Mouse (Mus musculus): ENCODE data around the gene Tufm. TPM values are rescaled to one million over a fixed set of nuclear protein-coding genes. Genes with fewer than 3 reads are reported as not detected.
A peak's percentile ranks its signal among the peaks of the same experiment; 100 is the strongest.
"Not testable (repeated sequence)": the region's sequence is repeated elsewhere in the genome, so short reads cannot be mapped to it uniquely, and the experiment has no call there.

Gene Tufm
- total RNA-seq, 4 experiments from 2014 or later, result 77.6 to 99.8 (median 84.1) TPM

- DNase-seq (ENCODE audit: low spot score in 2 of 2), result no peak
Measured at GRCm38 (mm10) chr7:126465246-126466030, 21.7 kb upstream of the Tufm start.

DNA sequence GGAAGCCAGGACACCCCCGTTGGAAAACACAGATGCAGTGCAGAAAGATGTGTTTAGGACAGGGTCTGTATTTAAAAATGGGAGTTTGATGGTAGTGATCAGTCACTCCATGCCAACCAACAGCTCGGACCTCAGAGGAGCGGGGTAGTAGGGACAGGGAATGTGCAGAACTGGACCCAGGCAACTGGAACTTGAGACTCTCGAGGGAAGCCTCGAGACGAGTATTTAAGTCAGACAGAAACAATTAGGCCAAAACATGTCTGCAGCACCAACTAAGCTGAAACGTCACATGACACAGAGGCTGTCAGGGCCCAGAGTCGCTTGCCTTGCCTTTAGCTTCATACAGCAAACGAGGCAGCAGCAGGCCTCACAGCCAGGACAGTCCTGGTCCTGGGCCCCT is 21.0 kb upstream of the Tufm start:
- no peak for DNase-seq (ENCODE audit: low spot score in 2 of 2)

DNA sequence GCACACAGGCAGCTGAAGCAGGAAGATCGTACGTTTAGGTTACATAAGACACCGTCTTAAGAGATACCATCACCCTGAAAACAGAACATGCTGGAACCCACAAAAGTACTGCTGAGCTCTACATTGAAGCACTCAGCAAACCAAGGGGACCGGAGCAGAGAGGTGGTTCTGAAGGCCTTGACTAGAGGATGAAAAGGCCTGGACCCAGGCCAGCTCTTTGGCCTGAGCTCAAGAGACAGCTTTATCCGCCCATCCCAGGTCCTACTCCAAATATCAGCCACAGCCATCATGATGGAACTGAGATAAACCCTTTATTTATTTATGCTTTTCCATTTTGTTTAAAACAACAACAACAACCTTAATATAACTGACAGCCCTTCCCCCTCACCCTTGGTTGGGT is 20.5 kb upstream of the Tufm start:
- DNase-seq (ENCODE audit: low spot score in 2 of 2), result no peak

DNA sequence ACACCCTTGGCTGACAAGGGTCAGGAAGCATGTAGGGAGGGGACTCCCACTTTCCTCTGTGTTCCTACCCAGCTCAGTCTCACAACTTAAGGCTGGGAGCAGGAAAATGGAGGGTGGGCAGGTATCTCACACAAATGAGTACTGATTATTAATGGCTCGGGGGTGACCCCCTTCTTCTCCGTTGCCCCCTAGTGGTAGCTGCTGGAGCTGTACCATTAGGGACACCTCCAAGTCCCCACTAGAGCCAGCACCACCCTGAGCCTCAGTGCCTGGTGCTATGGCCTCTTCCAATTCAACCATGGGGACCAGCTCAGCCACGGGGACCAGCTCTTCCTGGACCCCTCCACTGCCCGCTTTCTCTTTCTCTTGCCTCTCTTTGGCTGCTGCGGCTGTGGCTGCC is 19.9 kb upstream of the Tufm start:
- DNase-seq (ENCODE audit: low spot score in 2 of 2), result no peak

DNA sequence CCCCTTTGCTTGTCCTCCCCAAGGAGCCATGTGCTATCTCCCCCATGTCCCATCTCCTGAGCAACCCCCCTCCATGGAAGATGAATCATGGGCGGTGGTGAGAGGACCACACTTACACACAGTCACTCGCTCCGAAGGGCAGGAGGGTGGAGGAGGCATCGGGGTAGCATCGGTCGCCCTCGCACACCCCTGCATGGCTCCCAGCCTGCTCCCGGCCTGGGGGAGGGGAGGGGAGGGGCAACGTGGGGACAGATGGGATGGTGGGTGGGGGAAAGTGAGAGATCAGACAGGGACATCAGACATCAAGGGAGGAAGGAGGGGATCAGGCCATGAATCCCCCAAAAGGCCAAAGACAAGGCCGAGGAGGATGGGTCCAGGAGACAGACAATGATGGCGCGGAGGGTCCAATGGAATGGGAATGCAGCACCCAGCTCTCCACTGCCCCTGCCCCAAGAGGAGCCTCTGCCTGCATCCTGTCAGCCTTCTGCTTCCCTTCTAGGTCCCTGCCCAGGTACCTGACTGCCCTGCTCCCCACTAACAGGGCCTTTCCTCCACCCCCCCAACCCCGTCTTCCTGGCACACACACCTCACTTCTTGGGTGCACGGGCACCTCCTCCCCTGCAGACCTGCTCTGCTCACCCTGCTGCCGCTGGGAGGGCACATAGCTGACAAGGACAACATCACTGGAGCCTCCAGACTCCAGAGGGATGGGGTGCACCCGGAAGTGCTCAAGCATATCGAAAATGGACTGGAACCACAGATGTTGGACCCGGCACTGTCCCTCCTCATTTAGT is 19.1 kb upstream of the Tufm start:
- no peak for DNase-seq (ENCODE audit: low spot score in 2 of 2)

GRCm38 (mm10) chr7:126470077-126470476 is 17.1 kb upstream of the Tufm start:
- no peak for DNase-seq (ENCODE audit: low spot score in 2 of 2)

DNA sequence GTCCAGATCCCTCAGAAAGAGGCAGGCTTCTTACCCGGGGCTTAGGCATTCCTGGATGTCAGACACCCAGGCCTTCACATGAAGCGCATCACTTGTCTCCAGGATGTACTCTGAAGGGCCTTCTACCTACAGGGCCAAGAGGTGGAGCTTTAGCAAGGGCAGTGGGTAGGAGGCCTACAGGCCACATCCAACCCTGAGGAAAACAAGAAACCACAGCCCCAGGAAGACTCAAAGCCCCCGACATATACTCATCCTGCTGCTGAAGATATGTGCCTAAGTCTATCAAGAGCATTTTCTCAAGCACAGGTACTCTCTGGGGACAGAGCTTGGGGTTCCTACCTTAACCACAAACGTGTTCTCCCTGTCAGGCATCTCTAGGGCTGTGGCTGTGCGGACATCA is 15.8 kb upstream of the Tufm start:
- DNase-seq (ENCODE audit: low spot score in 2 of 2), result no peak

DNA sequence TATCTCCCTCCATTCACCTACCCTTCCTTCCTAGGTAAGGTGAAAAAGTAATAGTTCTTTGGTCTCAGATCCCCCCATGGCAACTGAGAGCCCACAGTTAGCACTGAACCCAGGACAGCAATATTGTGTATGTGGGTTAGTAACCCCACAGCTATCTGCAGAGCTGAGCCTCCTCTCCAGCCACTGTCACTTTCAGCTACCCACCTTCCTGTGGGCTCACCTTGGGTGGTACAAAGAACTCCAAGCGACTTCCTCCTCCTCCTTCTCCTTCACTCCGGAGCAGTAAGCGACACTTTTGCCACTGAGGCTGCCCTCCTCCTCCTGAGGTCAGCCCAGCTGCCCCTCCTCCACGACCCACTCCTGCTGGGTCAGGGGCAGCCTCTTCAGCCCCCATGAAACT is 15.3 kb upstream of the Tufm start:
- DNase-seq (ENCODE audit: low spot score in 2 of 2), result no peak

DNA sequence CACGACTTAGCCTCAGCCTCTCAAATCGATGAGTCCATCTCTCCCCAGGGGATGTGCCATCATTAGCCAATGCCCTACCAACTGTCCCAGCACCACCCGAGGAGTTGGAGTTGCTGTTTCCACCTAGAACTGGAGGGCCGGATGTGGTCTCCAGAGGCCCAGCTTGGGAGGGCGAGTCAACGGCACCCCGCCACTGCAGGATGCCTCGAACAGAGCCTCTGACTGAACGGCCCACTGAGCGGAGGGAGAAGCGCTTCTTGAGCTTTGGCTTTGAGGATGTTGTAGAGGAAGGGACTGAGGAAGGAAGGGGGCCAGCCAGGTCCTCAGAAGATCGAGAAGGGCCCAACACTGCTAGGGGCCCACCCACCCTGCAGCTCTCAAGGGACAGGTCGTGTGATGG is 14.9 kb upstream of the Tufm start:
- no peak for DNase-seq (ENCODE audit: low spot score in 2 of 2)

DNA sequence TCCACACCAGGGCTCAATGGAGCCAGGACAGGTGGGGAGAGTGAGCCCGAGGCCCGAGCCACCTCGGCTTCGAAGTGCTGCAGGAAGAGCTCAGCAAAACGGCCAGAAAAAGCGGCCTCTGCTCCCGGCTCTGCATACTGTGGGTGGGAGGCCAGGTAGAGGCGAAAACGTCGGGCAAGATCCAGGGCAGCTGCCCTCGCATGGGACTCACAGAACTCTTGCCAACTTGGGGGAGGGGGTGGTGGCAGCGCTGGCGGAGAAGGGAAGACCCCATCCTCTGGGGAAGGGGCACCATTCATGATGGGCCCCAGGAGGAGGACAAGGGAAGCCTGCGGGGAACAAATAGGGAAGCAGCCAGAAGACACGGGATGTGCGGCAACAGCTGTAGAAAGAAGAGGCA is 14.4 kb upstream of the Tufm start:
- no peak for DNase-seq (ENCODE audit: low spot score in 2 of 2)

DNA sequence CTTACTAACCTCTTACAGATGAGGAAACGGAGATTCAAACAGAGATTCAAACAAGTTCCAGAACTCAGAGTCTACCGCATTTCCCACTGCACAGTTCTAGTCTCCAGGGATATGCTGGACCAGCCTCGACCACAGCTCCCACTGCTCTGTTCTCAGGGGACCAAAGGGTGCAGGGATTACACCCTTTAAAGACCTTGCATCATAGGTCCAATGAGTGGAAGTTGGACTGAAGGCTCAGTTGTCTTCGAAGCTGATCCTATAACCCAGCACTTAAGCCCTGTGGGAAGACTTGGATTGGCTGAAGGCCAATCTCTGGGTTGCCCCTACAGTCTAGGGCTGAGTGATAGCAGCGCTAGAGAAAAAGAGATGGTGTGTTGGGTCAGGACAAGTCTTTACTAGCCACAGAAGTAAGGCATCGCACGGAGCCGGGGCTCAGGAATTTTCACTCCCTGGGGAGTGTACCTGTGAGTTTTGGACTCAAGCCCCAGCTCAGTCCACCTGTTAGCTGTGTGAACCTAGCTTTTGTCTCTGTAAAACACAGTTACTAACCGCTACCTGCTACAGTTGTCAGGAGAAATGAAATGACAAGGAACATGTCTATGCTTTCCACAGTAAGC is 13.6 kb upstream of the Tufm start:
- no peak for DNase-seq (ENCODE audit: low spot score in 2 of 2)

DNA sequence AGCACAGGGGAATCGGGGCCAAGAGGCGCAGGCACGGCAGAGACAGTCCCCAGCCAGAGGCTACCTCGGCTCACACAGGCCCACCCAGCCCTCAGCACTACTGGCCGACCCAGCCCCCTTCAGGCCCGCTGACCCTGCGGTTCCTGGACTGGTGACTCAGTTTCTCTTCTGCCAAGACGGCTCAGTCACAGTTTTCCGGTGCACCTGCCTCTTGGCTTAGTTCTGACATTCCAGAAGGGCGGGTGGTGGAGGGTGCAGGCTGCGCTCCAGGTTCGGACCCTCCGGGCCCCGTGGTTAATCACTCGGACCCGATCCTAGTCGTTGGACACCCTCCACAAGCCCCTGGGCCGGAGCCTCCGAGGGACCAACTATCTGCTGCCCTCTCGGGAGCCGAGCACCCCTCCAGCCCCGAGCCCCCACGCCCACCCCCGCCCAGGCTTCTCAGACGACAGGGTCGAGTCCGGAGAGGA is 12.6 kb upstream of the Tufm start:
- peak in 1 of 2 experiments; percentile 27 for DNase-seq (ENCODE audit: low spot score in 2 of 2)

GRCm38 (mm10) chr7:126474993-126475581 is 12.1 kb upstream of the Tufm start, which contains the start of gene Sh2b1:
Gene Sh2b1, minus strand, starts transcription at chr7:126475424.
- DNase-seq (ENCODE audit: low spot score in 2 of 2), result peak; percentile 84 to 87

GRCm38 (mm10) chr7:126481699-126482098 is 5.5 kb upstream of the Tufm start:
- DNase-seq (ENCODE audit: low spot score in 2 of 2), result no peak

DNA sequence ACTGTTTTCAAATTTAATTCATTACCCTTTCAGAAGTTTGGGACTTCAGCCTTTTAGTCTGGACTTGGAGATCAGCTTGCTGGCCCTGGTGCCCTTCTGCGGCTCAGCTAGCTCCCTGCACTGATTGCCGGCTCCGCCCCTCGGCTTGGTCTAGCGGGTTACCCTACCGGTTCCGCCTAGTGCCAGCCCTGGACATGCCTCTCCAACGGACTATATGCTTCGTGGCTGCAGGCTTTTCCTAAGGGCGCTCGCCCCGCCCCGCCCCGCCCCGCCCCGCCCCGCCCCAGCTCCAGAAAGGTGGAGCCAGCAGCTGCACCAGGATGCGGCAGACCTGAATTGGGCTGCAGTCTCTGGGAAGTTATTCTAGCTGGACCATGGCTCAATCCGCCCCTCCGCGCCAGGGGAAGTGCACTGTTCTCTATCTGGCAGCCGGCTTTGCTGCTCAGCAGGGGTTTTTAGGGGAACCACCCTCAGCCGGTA is 4.7 kb upstream of the Tufm start:
- DNase-seq (ENCODE audit: low spot score in 2 of 2), result peak; percentile 43 to 52

- not testable (repeated sequence) for DNase-seq (ENCODE audit: low spot score in 2 of 2)
Measured at GRCm38 (mm10) chr7:126487617-126488385, 640 bp downstream of the Tufm start.

GRCm38 (mm10) chr7:126491005-126491404 is 3.8 kb downstream of the Tufm start:
- DNase-seq (ENCODE audit: low spot score in 2 of 2), result no peak

GRCm38 (mm10) chr7:126491973-126492372 is 4.8 kb downstream of the Tufm start:
- no peak for DNase-seq (ENCODE audit: low spot score in 2 of 2)

GRCm38 (mm10) chr7:126494120-126494519 is 7.0 kb downstream of the Tufm start:
- no peak for DNase-seq (ENCODE audit: low spot score in 2 of 2)

DNA sequence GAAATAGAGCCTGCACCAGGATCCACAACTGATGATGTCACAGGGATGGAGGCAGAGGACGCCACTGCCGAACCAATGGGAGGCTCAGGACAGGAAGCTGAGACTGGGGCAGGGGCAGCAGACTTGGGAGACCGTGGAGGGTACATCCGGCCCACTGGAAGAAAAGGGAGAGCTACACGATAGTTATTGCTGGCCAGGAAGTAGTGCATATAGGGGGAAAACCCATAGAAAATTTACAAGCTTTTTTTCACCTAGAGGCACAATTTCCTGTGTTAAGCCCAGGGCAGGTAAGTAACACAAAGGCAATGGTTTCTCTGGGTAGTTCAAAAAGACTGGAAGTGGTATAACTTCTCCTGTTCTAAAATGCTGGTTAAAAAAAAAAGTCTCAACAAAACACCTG is 9.3 kb downstream of the Tufm start:
- DNase-seq (ENCODE audit: low spot score in 2 of 2), result no peak

DNA sequence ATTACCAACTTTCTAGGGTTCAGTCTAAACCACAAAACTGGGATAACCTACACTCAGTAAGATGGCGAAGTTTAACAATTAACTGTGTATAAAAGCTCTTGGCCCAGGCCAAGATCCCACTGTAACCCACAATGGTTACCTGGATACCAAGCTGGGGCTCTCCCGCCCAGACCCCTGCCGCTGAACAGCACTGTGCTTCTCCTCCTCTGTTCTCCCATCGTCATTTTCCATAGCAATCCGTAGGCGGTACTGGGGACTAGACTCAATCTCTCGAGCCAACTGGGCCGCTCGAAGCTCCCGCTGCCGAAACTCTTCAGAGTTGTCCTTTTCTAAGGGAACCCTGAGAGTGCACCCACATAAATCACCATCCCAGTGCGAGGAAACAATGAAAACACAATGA is 10.8 kb downstream of the Tufm start:
- DNase-seq (ENCODE audit: low spot score in 2 of 2), result no peak

Data from left cerebral cortex, adult 8-10 months (tissue).